19 mouse cellular contexts compared by ENCODE assay signal in genomic region chr3:79194111-79194793, GRCm38 (mm10).
A peak's percentile ranks its signal among the peaks of the same experiment; 100 is the strongest.
DNase-seq lines count a peak whose midpoint lies in the region; ATAC-seq and TF ChIP-seq lines count a peak whose summit lies in the region.
"Had no signal": no experiment of that assay in that cellular context is flagged by ENCODE, and none has a peak within 500 bp of the region (broad histone marks: within the 10 kb centered on the region; RNA-seq: fewer than 3 reads in every experiment).

No protein-coding gene starts in this region.

- peak; percentile 72 for ATAC-seq in intestine, postnatal 0 days
- no peak for ATAC-seq in midbrain, embryonic 13.5 days
- ATAC-seq: forebrain, embryonic 13.5 days; liver, postnatal 0 days; Patski had no signal

- H3K4me3 ChIP-seq in cortical plate, adult 2 months (ENCODE audit: insufficient read depth, low read length), result no peak overlapping the region
- no peak overlapping the region for H3K4me3 ChIP-seq in intestine, postnatal 0 days (ENCODE audit: low read depth, low read length)
- H3K4me3 ChIP-seq in midbrain, embryonic 13.5 days (replicated peaks), result no peak overlapping the region
- H3K4me3 ChIP-seq: embryonic facial prominence, embryonic 12.5 days; forebrain, embryonic 13.5 days; neural tube, embryonic 13.5 days had no signal

- peak overlapping the region; percentile 27; the same call in 1 of the 2 replicates for H3K4me2 ChIP-seq in intestine, postnatal 0 days (replicated peaks; ENCODE audit: low read depth)
- H3K4me2 ChIP-seq in midbrain, embryonic 13.5 days (replicated peaks), result no peak overlapping the region
- H3K4me2 ChIP-seq: embryonic facial prominence, embryonic 12.5 days; forebrain, embryonic 13.5 days; midbrain, embryonic 11.5 days; neural tube, embryonic 13.5 days had no signal

- no peaks in the 10 kb centered on the region for H3K9me3 ChIP-seq in intestine, postnatal 0 days (ENCODE audit: control insufficient read depth)
- no peaks in the 10 kb centered on the region for H3K9me3 ChIP-seq in midbrain, embryonic 13.5 days
- H3K9me3 ChIP-seq: embryonic facial prominence, embryonic 12.5 days; forebrain, embryonic 13.5 days; neural tube, embryonic 13.5 days had no signal

- no peaks in the 10 kb centered on the region for H3K27me3 ChIP-seq in intestine, postnatal 0 days (replicated peaks; ENCODE audit: control insufficient read depth, insufficient read depth, low read length)
- no peaks in the 10 kb centered on the region for H3K27me3 ChIP-seq in midbrain, embryonic 13.5 days
- H3K27me3 ChIP-seq: embryonic facial prominence, embryonic 12.5 days; forebrain, embryonic 13.5 days; neural tube, embryonic 13.5 days; Patski had no signal

- TF ChIP-seq POLR2A in cortical plate, adult 2 months (IDR thresholded peaks at IDR 0.05; ENCODE audit: extremely low read depth, insufficient read depth, low read length), result no peak

- TF ChIP-seq CTCF in cortical plate, adult 2 months (IDR thresholded peaks at IDR 0.05; ENCODE audit: extremely low read depth, insufficient read depth, low read length), result no peak
- no peak for TF ChIP-seq CTCF in intestine, postnatal 0 days (IDR thresholded peaks at IDR 0.05; ENCODE audit: low read depth)

- H3K27ac ChIP-seq in cortical plate, adult 2 months (ENCODE audit: insufficient read depth, low read length), result peak overlapping the region; percentile 62
- H3K27ac ChIP-seq in intestine, postnatal 0 days (ENCODE audit: low read depth, low read length), result peak overlapping the region; percentile 60
- no peak overlapping the region for H3K27ac ChIP-seq in midbrain, embryonic 13.5 days
- H3K27ac ChIP-seq: embryonic facial prominence, embryonic 12.5 days; forebrain, embryonic 13.5 days; neural tube, embryonic 13.5 days had no signal

- H3K9ac ChIP-seq in intestine, postnatal 0 days (ENCODE audit: low read depth, low read length), result no peak overlapping the region
- H3K9ac ChIP-seq in midbrain, embryonic 13.5 days (replicated peaks), result no peak overlapping the region
- H3K9ac ChIP-seq: embryonic facial prominence, embryonic 12.5 days; forebrain, embryonic 13.5 days; liver, postnatal 0 days; neural tube, embryonic 13.5 days had no signal

- no peaks in the 10 kb centered on the region for H3K36me3 ChIP-seq in intestine, postnatal 0 days (ENCODE audit: control insufficient read depth, insufficient read depth)
- peaks cover 4% of the 10 kb centered on the region for H3K36me3 ChIP-seq in midbrain, embryonic 13.5 days
- H3K36me3 ChIP-seq: embryonic facial prominence, embryonic 12.5 days; neural tube, embryonic 13.5 days had no signal

- peak; percentile 96 for DNase-seq in heart, adult 11 months
- no peak for DNase-seq in heart, postnatal 25 days (ENCODE audit: low spot score)
- DNase-seq in 416B (ENCODE audit: low read depth), result peak; percentile 37
- no peak for DNase-seq in frontal cortex, postnatal 14 days (ENCODE audit: low spot score in 2 of 2)
- no peak for DNase-seq in cerebellum, postnatal 4 days (ENCODE audit: low spot score in 2 of 2)
- DNase-seq: adrenal gland, postnatal 36 days; cerebellum, adult 11-12 months; left cerebral cortex, postnatal 4 days; liver, postnatal 0 days; retina, postnatal 1 day; thymus, postnatal 36 days had no signal

- peaks cover 12% of the 10 kb centered on the region for H3K4me1 ChIP-seq in cortical plate, adult 2 months (ENCODE audit: control insufficient read depth, insufficient read depth, low read length)
- peaks cover 10% of the 10 kb centered on the region; the same call in 1 of the 2 replicates for H3K4me1 ChIP-seq in intestine, postnatal 0 days (replicated peaks; ENCODE audit: control insufficient read depth, insufficient read depth, low read length)
- H3K4me1 ChIP-seq in midbrain, embryonic 13.5 days (replicated peaks), result peaks cover 16% of the 10 kb centered on the region
- H3K4me1 ChIP-seq: embryonic facial prominence, embryonic 12.5 days had no signal

- 37% methylated on average over 8 of the region's 8 CpGs for WGBS in intestine, postnatal 0 days
- WGBS in midbrain, embryonic 13.5 days, result 90% methylated on average over 8 of the region's 8 CpGs

- intact Hi-C loops in heart, postnatal 25 days (cut with DNase I), result loop anchor here (5.0 to 10.0 kb wide), 2 partner anchors 42 to 119 kb away; no protein-coding TSS in a partner anchor

Comparison
In these comparisons a context has a peak if more than half of its experiments do, and no peak if none do; other contexts are left out.
1. DNase-seq: peak in heart, adult 11 months (single experiment) and 416B (single experiment); none in heart, postnatal 25 days (single experiment), frontal cortex, postnatal 14 days (0 of 2) and cerebellum, postnatal 4 days (0 of 2).